Comparison of ENCODE assay signal across 29 mouse cellular contexts in the genomic region with DNA sequence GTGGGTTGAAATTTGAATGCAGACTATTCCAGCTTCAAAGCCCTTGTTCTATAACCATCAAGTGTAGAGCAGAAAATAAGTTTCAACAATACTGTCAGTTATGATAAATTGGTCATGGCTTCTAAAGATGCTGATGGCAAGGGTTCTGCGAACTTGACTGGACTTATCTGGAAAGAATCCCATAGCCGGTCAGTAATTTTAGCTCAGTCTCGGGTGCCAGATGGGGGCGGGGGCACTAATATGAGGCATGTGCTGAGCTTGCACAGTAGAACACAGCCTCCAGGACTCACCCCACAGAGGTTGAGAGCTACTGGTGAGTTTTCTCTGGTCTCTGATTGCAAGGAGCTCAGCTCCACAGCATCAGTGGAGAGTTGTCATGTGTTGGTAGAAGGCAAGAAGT.
DNase-seq lines count a peak whose midpoint lies in the region; ATAC-seq lines count a peak whose summit lies in the region.
"Had no signal": no experiment of that assay in that cellular context is flagged by ENCODE, and none has a peak within 500 bp of the region (broad histone marks: within the 10 kb centered on the region; RNA-seq: fewer than 3 reads in every experiment).

No protein-coding gene starts in this region.

- DNase-seq in heart, adult 8-10 months (ENCODE audit: low spot score), result no peak
- DNase-seq in kidney, postnatal 36 days, result peak; percentile 3 to 13
- DNase-seq in kidney, postnatal 25 days, result no peak
- peak; percentile 26 for DNase-seq in midbrain, embryonic 11.5 days (ENCODE audit: low spot score, missing footprints)
- no peak for DNase-seq in right cerebral cortex, postnatal 25 days
- DNase-seq: adrenal gland, postnatal 14 days; cerebellum, adult 11 months; cerebellum, adult 9-10 months; gastrocnemius, postnatal 14 days; kidney, adult 18-20 months; layer of hippocampus, postnatal 36 days; left cerebral cortex, postnatal 4 days; liver, postnatal 0 days; thymus, postnatal 4 days had no signal

- no peaks in the 10 kb centered on the region for H3K36me3 ChIP-seq in heart, embryonic 15.5 days
- no peaks in the 10 kb centered on the region for H3K36me3 ChIP-seq in midbrain, embryonic 11.5 days (ENCODE audit: control insufficient read depth, insufficient read depth, low read length)
- H3K36me3 ChIP-seq in midbrain, embryonic 13.5 days, result no peaks in the 10 kb centered on the region
- no peaks in the 10 kb centered on the region for H3K36me3 ChIP-seq in forebrain, embryonic 16.5 days (ENCODE audit: control insufficient read depth, insufficient read depth)
- H3K36me3 ChIP-seq: embryonic facial prominence, embryonic 13.5 days; forebrain, embryonic 12.5 days; G1E; liver, embryonic 12.5 days; midbrain, embryonic 10.5 days; neural tube, embryonic 12.5 days had no signal

- no peaks in the 10 kb centered on the region for H3K9me3 ChIP-seq in heart, embryonic 15.5 days (replicated peaks)
- H3K9me3 ChIP-seq in midbrain, embryonic 11.5 days (ENCODE audit: control insufficient read depth, low read length), result no peaks in the 10 kb centered on the region
- H3K9me3 ChIP-seq in midbrain, embryonic 13.5 days, result no peaks in the 10 kb centered on the region
- no peaks in the 10 kb centered on the region for H3K9me3 ChIP-seq in forebrain, embryonic 16.5 days (ENCODE audit: control insufficient read depth, low read length)
- H3K9me3 ChIP-seq: embryonic facial prominence, embryonic 13.5 days; forebrain, embryonic 12.5 days; liver, embryonic 12.5 days; midbrain, embryonic 10.5 days; neural tube, embryonic 12.5 days had no signal

- H3K4me1 ChIP-seq in heart, embryonic 15.5 days (replicated peaks), result 0 out of 2 replicates have a peak, but pooled peaks cover 2% of the 10 kb centered on the region
- 0 out of 2 replicates have a peak, but pooled peaks cover 4% of the 10 kb centered on the region for H3K4me1 ChIP-seq in midbrain, embryonic 11.5 days (ENCODE audit: control insufficient read depth, insufficient read depth, low read length)
- peaks cover 17% of the 10 kb centered on the region for H3K4me1 ChIP-seq in midbrain, embryonic 13.5 days (replicated peaks)
- peaks cover 9% of the 10 kb centered on the region for H3K4me1 ChIP-seq in forebrain, embryonic 16.5 days (replicated peaks; ENCODE audit: control insufficient read depth, insufficient read depth, low read length)
- H3K4me1 ChIP-seq: embryonic facial prominence, embryonic 13.5 days; liver, embryonic 12.5 days; neural tube, embryonic 12.5 days had no signal

- no peak overlapping the region for H3K4me3 ChIP-seq in heart, embryonic 15.5 days
- no peak overlapping the region for H3K4me3 ChIP-seq in midbrain, embryonic 11.5 days (ENCODE audit: low read depth, low read length)
- H3K4me3 ChIP-seq in midbrain, embryonic 13.5 days (replicated peaks), result no peak overlapping the region
- no peak overlapping the region for H3K4me3 ChIP-seq in forebrain, embryonic 16.5 days (replicated peaks; ENCODE audit: low read length)
- H3K4me3 ChIP-seq: embryonic facial prominence, embryonic 13.5 days; erythroblast, embryonic 14.5 days; forebrain, embryonic 12.5 days; liver, embryonic 12.5 days; midbrain, embryonic 10.5 days; myocyte; neural tube, embryonic 12.5 days had no signal

- H3K27ac ChIP-seq in heart, embryonic 15.5 days, result no peak overlapping the region
- H3K27ac ChIP-seq in midbrain, embryonic 11.5 days (ENCODE audit: low read depth, low read length), result no peak overlapping the region
- no peak overlapping the region for H3K27ac ChIP-seq in midbrain, embryonic 13.5 days
- H3K27ac ChIP-seq in forebrain, embryonic 16.5 days (ENCODE audit: low read length), result no peak overlapping the region
- H3K27ac ChIP-seq: embryonic facial prominence, embryonic 13.5 days; forebrain, embryonic 12.5 days; kidney, postnatal 0 days; liver, embryonic 12.5 days; midbrain, embryonic 10.5 days; neural tube, embryonic 12.5 days had no signal

- H3K4me2 ChIP-seq in heart, embryonic 15.5 days, result no peak overlapping the region
- H3K4me2 ChIP-seq in midbrain, embryonic 11.5 days, result no peak overlapping the region
- no peak overlapping the region for H3K4me2 ChIP-seq in midbrain, embryonic 13.5 days (replicated peaks)
- no peak overlapping the region for H3K4me2 ChIP-seq in forebrain, embryonic 16.5 days (ENCODE audit: low read length)
- H3K4me2 ChIP-seq: embryonic facial prominence, embryonic 13.5 days; forebrain, embryonic 12.5 days; heart, embryonic 11.5 days; liver, embryonic 12.5 days; neural tube, embryonic 12.5 days had no signal

- 0 out of 2 replicates have a peak, but pooled peaks have one; percentile 27 for ATAC-seq in heart, embryonic 15.5 days (replicated peaks; ENCODE audit: insufficient number of reproducible peaks, insufficient read depth, low FRiP score, low read depth)
- no peak for ATAC-seq in midbrain, embryonic 11.5 days (ENCODE audit: low FRiP score)
- ATAC-seq in midbrain, embryonic 13.5 days, result no peak
- ATAC-seq in forebrain, embryonic 16.5 days, result no peak
- ATAC-seq: hindbrain, embryonic 16.5 days; liver, embryonic 12.5 days; liver, postnatal 0 days; Patski had no signal

- no peak overlapping the region for H3K9ac ChIP-seq in heart, embryonic 15.5 days
- H3K9ac ChIP-seq in midbrain, embryonic 11.5 days (ENCODE audit: low read length), result no peak overlapping the region
- no peak overlapping the region for H3K9ac ChIP-seq in midbrain, embryonic 13.5 days (replicated peaks)
- H3K9ac ChIP-seq in forebrain, embryonic 16.5 days (replicated peaks; ENCODE audit: low read depth, low read length), result no peak overlapping the region
- H3K9ac ChIP-seq: embryonic facial prominence, embryonic 13.5 days; forebrain, embryonic 12.5 days; liver, embryonic 12.5 days; liver, postnatal 0 days; neural tube, embryonic 12.5 days had no signal

- 32% methylated on average over 4 of the region's 4 CpGs for WGBS in heart, embryonic 15.5 days
- WGBS in midbrain, embryonic 11.5 days, result 89% methylated on average over 4 of the region's 4 CpGs
- WGBS in midbrain, embryonic 13.5 days, result 93% methylated on average over 4 of the region's 4 CpGs
- 93% methylated on average over 4 of the region's 4 CpGs for WGBS in forebrain, embryonic 16.5 days

- no peaks in the 10 kb centered on the region; the same call in 1 of the 2 replicates for H3K27me3 ChIP-seq in heart, embryonic 15.5 days
- H3K27me3 ChIP-seq in midbrain, embryonic 11.5 days (ENCODE audit: control insufficient read depth, insufficient read depth, low read length), result no peaks in the 10 kb centered on the region; the same call in 1 of the 2 replicates
- H3K27me3 ChIP-seq in midbrain, embryonic 13.5 days, result no peaks in the 10 kb centered on the region
- H3K27me3 ChIP-seq in forebrain, embryonic 16.5 days (replicated peaks; ENCODE audit: control insufficient read depth, insufficient read depth, low read length), result no peaks in the 10 kb centered on the region
- H3K27me3 ChIP-seq: embryonic facial prominence, embryonic 13.5 days; forebrain, embryonic 12.5 days; liver, embryonic 12.5 days; neural tube, embryonic 12.5 days; Patski had no signal

Comparison
In these comparisons a context has a peak if more than half of its experiments do, and no peak if none do; other contexts are left out.
1. DNase-seq: peak in kidney, postnatal 36 days (2 of 2) and midbrain, embryonic 11.5 days (single experiment); none in heart, adult 8-10 months (single experiment), kidney, postnatal 25 days (0 of 2) and right cerebral cortex, postnatal 25 days (single experiment).